Mouse (Mus musculus) olfactory bulb, adult 2 months (tissue): ENCODE measurements around the gene Nacad. TPM values are rescaled to one million over a fixed set of nuclear protein-coding genes. Genes with fewer than 3 reads are reported as not detected.
A peak's percentile ranks its signal among the peaks of the same experiment; 100 is the strongest.

Source experiments
- H3K27ac ChIP-seq: fragments of 200-500 bp; 2 replicates; pipeline ENCODE4 v1.5.1; 2012; ENCODE audit warnings: low read depth, low read length; ENCODE audit not compliant: insufficient read depth
- H3K4me1 ChIP-seq: fragments of 200-500 bp; 2 replicates; pipeline ENCODE4 v1.6.1; 2012; ENCODE audit warnings: low read length; ENCODE audit not compliant: control insufficient read depth, insufficient read depth
- H3K4me3 ChIP-seq: fragments of 200-500 bp; 2 replicates; pipeline ENCODE4 v1.5.1; 2012; ENCODE audit warnings: mild to moderate bottlenecking, low read depth, low read length, moderate library complexity; ENCODE audit not compliant: insufficient read depth
- CTCF ChIP-seq: fragments of 200-500 bp; IDR thresholded peaks from 2 replicates; pipeline ENCODE4 v1.5.1; 2012; ENCODE audit warnings: low read depth, mild to moderate bottlenecking, low read length, moderate library complexity; ENCODE audit not compliant: insufficient read depth
- POLR2A ChIP-seq: fragments of 200-500 bp; IDR thresholded peaks from 2 replicates; pipeline ENCODE4 v1.6.1; 2012; ENCODE audit warnings: mild to moderate bottlenecking, low read depth, low read length, moderate library complexity; ENCODE audit not compliant: insufficient read depth
- WGBS: fragments of 180-500 bp; shearing (Covaris S2); methylation state at CpG from one replicate; pipeline ENCODE4 v1.1.7; 2018; 5-methylcytosine and 5-hydroxymethylcytosine counted together
- polyA plus RNA-seq: library from polyadenylated mRNA; stranded (reverse); fragments of >200 nt; gene quantifications from 2 replicates; pipeline ENCODE4 v1.2.4, GENCODE M21; 2012; ENCODE audit warnings: low replicate concordance; ENCODE audit not compliant: missing spikeins, insufficient read depth, insufficient read length

Nacad gene
- polyA plus RNA-seq, 1 experiment, result not detected

- TF ChIP-seq POLR2A, result no peak
- no peak for TF ChIP-seq CTCF
- 58% methylated on average over 19 of the region's 19 CpGs for WGBS
- Histone ChIP-seq H3K27ac (no peak overlapping the region), H3K4me3 (peak overlapping the region; percentile 19; the same call in 1 of the 2 replicates), H3K4me1 (peaks cover 63% of the 10 kb centered on the region)
Measured at GRCm38 (mm10) chr11:6598191-6598889, 7.5 kb downstream of the Nacad start.

- H3K27ac ChIP-seq, result no peak overlapping the region
Measured at GRCm38 (mm10) chr11:6597523-6597922, 8.3 kb downstream of the Nacad start.

GRCm38 (mm10) chr11:6596616-6597015 is 9.2 kb downstream of the Nacad start:
- Histone ChIP-seq H3K4me1 (peaks cover 53% of the 10 kb centered on the region), H3K27ac (no peak overlapping the region), H3K4me3 (no peak overlapping the region)
- no peak for TF ChIP-seq CTCF
- TF ChIP-seq POLR2A, result no peak
- 83% methylated on average over 3 of the region's 3 CpGs for WGBS

More at GRCm38 (mm10) chr11:6597523-6597922, 8.3 kb downstream of the Nacad start:
- WGBS, result 59% methylated on average over 7 of the region's 7 CpGs
- no peak for TF ChIP-seq POLR2A
- no peak for TF ChIP-seq CTCF
- H3K4me1 ChIP-seq, result peaks cover 62% of the 10 kb centered on the region
- H3K4me3 ChIP-seq, result no peak overlapping the region

GRCm38 (mm10) chr11:6596205-6596604 is 9.6 kb downstream of the Nacad start:
- no peak overlapping the region for H3K27ac ChIP-seq
- 97% methylated on average over 6 of the region's 6 CpGs for WGBS

GRCm38 (mm10) chr11:6595339-6595738 is 10.5 kb downstream of the Nacad start:
- Histone ChIP-seq H3K4me3 (no peak overlapping the region), H3K4me1 (peaks cover 46% of the 10 kb centered on the region), H3K27ac (no peak overlapping the region)
- TF ChIP-seq POLR2A (no peak), CTCF (no peak)
- WGBS, result 92% methylated on average over 5 of the region's 5 CpGs

More at GRCm38 (mm10) chr11:6596205-6596604, 9.6 kb downstream of the Nacad start:
- peaks cover 52% of the 10 kb centered on the region for H3K4me1 ChIP-seq
- TF ChIP-seq CTCF (no peak), POLR2A (no peak)
- no peak overlapping the region for H3K4me3 ChIP-seq

- TF ChIP-seq CTCF (no peak), POLR2A (no peak)
- H3K4me3 ChIP-seq, result no peak overlapping the region
- WGBS, result 78% methylated on average over 6 of the region's 6 CpGs
- H3K4me1 ChIP-seq, result peaks cover 42% of the 10 kb centered on the region
- no peak overlapping the region for H3K27ac ChIP-seq
Measured at GRCm38 (mm10) chr11:6594845-6595244, 11.0 kb downstream of the Nacad start.

GRCm38 (mm10) chr11:6593406-6593805 is 12.4 kb downstream of the Nacad start:
- Histone ChIP-seq H3K27ac (peak overlapping the region; percentile 39), H3K4me1 (peaks cover 27% of the 10 kb centered on the region), H3K4me3 (no peak overlapping the region)
- 39% methylated on average over 11 of the region's 11 CpGs for WGBS
- no peak for TF ChIP-seq CTCF
- TF ChIP-seq POLR2A, result no peak

GRCm38 (mm10) chr11:6590933-6591675 is 14.7 kb downstream of the Nacad start:
- 81% methylated on average over 10 of the region's 10 CpGs for whole genome bisulfite sequencing
- TF ChIP-seq POLR2A, result no peak
- no peak for TF ChIP-seq CTCF
- Histone ChIP-seq H3K4me3 (no peak overlapping the region), H3K27ac (no peak overlapping the region), H3K4me1 (peaks cover 18% of the 10 kb centered on the region)

GRCm38 (mm10) chr11:6589838-6590237 is 16.0 kb downstream of the Nacad start:
- Histone ChIP-seq H3K4me1 (peaks cover 20% of the 10 kb centered on the region), H3K27ac (no peak overlapping the region), H3K4me3 (no peak overlapping the region)
- no peak for TF ChIP-seq POLR2A
- no peak for TF ChIP-seq CTCF
- 92% methylated on average over 7 of the region's 7 CpGs for WGBS
